Mouse (Mus musculus) midbrain, embryonic 14.5 days (tissue): ENCODE measurements around the gene Tiprl. TPM values are rescaled to one million over a fixed set of nuclear protein-coding genes. Genes with fewer than 3 reads are reported as not detected.

Experiments used
- ATAC-seq: fragments of 200-750 bp; cut with Nextera tagmentation; 2 replicates; pipeline ENCODE4 v1.8.0; 2017; ENCODE audit warnings: moderate number of reproducible peaks, moderate library complexity; ENCODE audit not compliant: low FRiP score, low TSS enrichment
- DNase-seq: peaks from one replicate; pipeline ENCODE4 v3.0.0-alpha.2; 2015
- H3K27ac ChIP-seq: fragments of 300-500 bp; sonication (generic); replicated peaks from 2 replicates; pipeline ENCODE4 v1.5.1; 2014; ENCODE audit warnings: mild to moderate bottlenecking, low read depth, low read length, moderate library complexity
- H3K27me3 ChIP-seq: fragments of 300-500 bp; sonication (generic); 2 replicates; pipeline ENCODE4 v1.6.1; 2014; ENCODE audit warnings: low read length, control low read depth, mixed read lengths; ENCODE audit not compliant: control insufficient read depth, insufficient read depth
- H3K36me3 ChIP-seq: fragments of 300-500 bp; sonication (generic); 2 replicates; pipeline ENCODE4 v1.6.1; 2014; ENCODE audit warnings: low read length, control low read depth; ENCODE audit not compliant: control insufficient read depth, insufficient read depth
- H3K4me1 ChIP-seq: fragments of 300-500 bp; sonication (generic); 2 replicates; pipeline ENCODE4 v1.6.1; 2014; ENCODE audit warnings: mild to moderate bottlenecking, antibody characterized with exemption, low read length, control low read depth; ENCODE audit not compliant: control insufficient read depth, insufficient read depth
- H3K4me2 ChIP-seq: fragments of 300-500 bp; sonication (generic); 2 replicates; pipeline ENCODE4 v1.6.1; 2014; ENCODE audit warnings: mild to moderate bottlenecking, low read length, moderate library complexity
- H3K4me3 ChIP-seq: fragments of 300-500 bp; sonication (generic); replicated peaks from 2 replicates; pipeline ENCODE4 v1.5.1; 2014; ENCODE audit warnings: low read depth, low read length
- H3K9ac ChIP-seq: fragments of 300-500 bp; sonication (generic); replicated peaks from 2 replicates; pipeline ENCODE4 v1.6.1; 2014; ENCODE audit warnings: mild to moderate bottlenecking, low read length, moderate library complexity
- H3K9me3 ChIP-seq: fragments of 300-500 bp; sonication (generic); 2 replicates; pipeline ENCODE4 v1.6.1; 2016; ENCODE audit warnings: low read length, control low read depth, mixed read lengths; ENCODE audit not compliant: control insufficient read depth
- WGBS: fragments of 180-500 bp; shearing (Covaris S2); extraction: QIAGEN DNeasy Blood & Tissue Kit; methylation state at CpG from one replicate; pipeline ENCODE4 v1.1.7; 2014; 5-methylcytosine and 5-hydroxymethylcytosine counted together
- polyA plus RNA-seq: library from polyadenylated mRNA; unstranded; fragments of >200 nt; fragmentation: Nextera tagmentation; extraction: Ambion mirVana; gene quantifications from 2 replicates; pipeline ENCODE4 v1.2.1, GENCODE M21; 2014

The Tiprl gene
- polyA plus RNA-seq, 1 experiment from 2014 or later = 150 TPM

- no peak overlapping the region for H3K9ac ChIP-seq
- WGBS = 94% methylated on average over 9 of the region's 9 CpGs
- no peaks in the 10 kb centered on the region for H3K4me1 ChIP-seq
- H3K27ac ChIP-seq = no peak overlapping the region
- H3K9me3 ChIP-seq = no peaks in the 10 kb centered on the region
- H3K4me3 ChIP-seq = no peak overlapping the region
- no peaks in the 10 kb centered on the region for H3K27me3 ChIP-seq
- no peak for ATAC-seq
- H3K4me2 ChIP-seq = no peak overlapping the region
- DNase-seq = no peak
- peaks cover 19% of the 10 kb centered on the region for H3K36me3 ChIP-seq
These were observed 7.2 kb downstream of the Tiprl start for GRCm38 (mm10) chr1:165229577-165229976.

DNA sequence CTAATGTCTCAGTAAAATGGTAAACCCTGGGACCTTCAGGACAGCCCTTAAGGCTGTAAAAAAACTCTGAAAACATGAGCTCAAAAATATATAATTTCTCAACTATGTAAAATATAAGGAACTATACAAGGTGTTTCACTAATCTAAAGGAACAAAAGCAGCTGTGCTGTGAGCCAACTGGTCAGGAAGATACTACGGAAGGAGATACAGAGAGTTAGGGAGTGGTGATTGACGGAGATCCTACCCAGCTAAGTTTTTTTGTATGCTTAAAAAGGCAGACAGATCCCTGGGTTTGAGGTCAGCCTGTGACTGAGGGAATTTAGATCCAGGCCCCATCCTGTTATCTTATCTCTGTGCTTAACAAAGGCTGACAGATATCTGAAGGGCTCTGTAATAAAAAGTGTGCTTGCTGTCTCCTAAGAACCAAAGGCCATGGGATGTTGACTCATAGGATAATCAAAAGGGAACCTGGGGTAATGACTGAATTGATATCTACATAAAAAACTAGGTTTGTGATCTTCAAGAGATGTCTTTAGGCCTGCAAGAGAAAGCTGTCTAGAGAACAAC lies 19.7 kb downstream of the Tiprl start:
- ATAC-seq = no peak
- no peak for DNase-seq
- no peaks in the 10 kb centered on the region for H3K27me3 ChIP-seq
- H3K36me3 ChIP-seq = peaks cover 63% of the 10 kb centered on the region
- no peaks in the 10 kb centered on the region for H3K9me3 ChIP-seq
- no peak overlapping the region for H3K4me2 ChIP-seq
- H3K27ac ChIP-seq = no peak overlapping the region
- H3K4me3 ChIP-seq = no peak overlapping the region
- H3K9ac ChIP-seq = no peak overlapping the region
- WGBS = 97% methylated on average over 2 of the region's 2 CpGs
- H3K4me1 ChIP-seq = no peaks in the 10 kb centered on the region

GRCm38 (mm10) chr1:165215831-165216230 lies 21.0 kb downstream of the Tiprl start:
- no peak for ATAC-seq
- Histone ChIP-seq H3K4me2 (no peak overlapping the region), H3K9ac (no peak overlapping the region), H3K9me3 (no peaks in the 10 kb centered on the region), H3K27ac (no peak overlapping the region), H3K4me3 (no peak overlapping the region), H3K4me1 (no peaks in the 10 kb centered on the region), H3K27me3 (no peaks in the 10 kb centered on the region), H3K36me3 (peaks cover 57% of the 10 kb centered on the region)
- no peak for DNase-seq
- 91% methylated on average over 7 of the region's 7 CpGs for WGBS

- H3K4me1 ChIP-seq = no peaks in the 10 kb centered on the region
- ATAC-seq = no peak
- no peak for DNase-seq
- no peaks in the 10 kb centered on the region for H3K27me3 ChIP-seq
- 52% methylated on average over 2 of the region's 2 CpGs for WGBS
- H3K27ac ChIP-seq = no peak overlapping the region
- H3K36me3 ChIP-seq = no peaks in the 10 kb centered on the region
- H3K9ac ChIP-seq = no peak overlapping the region
- H3K4me3 ChIP-seq = no peak overlapping the region
- no peaks in the 10 kb centered on the region for H3K9me3 ChIP-seq
- no peak overlapping the region for H3K4me2 ChIP-seq
These were observed 31.2 kb downstream of the Tiprl start for GRCm38 (mm10) chr1:165205591-165205990.

GRCm38 (mm10) chr1:165203488-165204035 lies 33.2 kb downstream of the Tiprl start:
- Histone ChIP-seq H3K27ac (no peak overlapping the region), H3K4me2 (no peak overlapping the region), H3K9ac (no peak overlapping the region), H3K36me3 (no peaks in the 10 kb centered on the region), H3K9me3 (no peaks in the 10 kb centered on the region), H3K4me1 (no peaks in the 10 kb centered on the region), H3K4me3 (no peak overlapping the region), H3K27me3 (no peaks in the 10 kb centered on the region)
- DNase-seq (no peak), ATAC-seq (no peak)
- 43% methylated on average over 2 of the region's 2 CpGs for WGBS

GRCm38 (mm10) chr1:165201445-165202012 lies 35.3 kb downstream of the Tiprl start:
- no peak overlapping the region for H3K4me3 ChIP-seq
- ATAC-seq = no peak
- 87% methylated on average over 4 of the region's 4 CpGs for WGBS
- H3K4me2 ChIP-seq = no peak overlapping the region
- no peaks in the 10 kb centered on the region for H3K36me3 ChIP-seq
- H3K27me3 ChIP-seq = no peaks in the 10 kb centered on the region
- H3K27ac ChIP-seq = no peak overlapping the region
- no peak for DNase-seq
- no peaks in the 10 kb centered on the region for H3K9me3 ChIP-seq
- no peaks in the 10 kb centered on the region for H3K4me1 ChIP-seq
- H3K9ac ChIP-seq = no peak overlapping the region

DNA sequence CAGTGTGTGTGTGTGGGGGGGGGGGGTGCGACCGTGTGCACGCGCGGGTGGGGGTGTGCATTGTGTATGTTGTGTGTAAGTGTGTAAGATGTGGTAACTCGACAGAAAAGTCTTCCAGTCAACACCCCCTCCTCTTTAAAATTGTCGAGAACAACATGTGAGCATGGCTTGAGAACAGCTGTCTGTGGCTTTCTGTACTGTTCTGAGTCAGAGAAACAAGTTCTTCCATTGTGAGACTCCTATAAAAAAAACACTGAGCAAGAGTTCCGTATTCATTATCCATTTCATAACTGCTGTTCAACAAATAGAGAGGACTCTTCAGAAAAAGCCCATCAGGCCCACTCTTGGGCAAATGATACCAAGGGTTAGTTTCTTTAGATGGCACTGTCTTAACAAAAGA lies 36.0 kb downstream of the Tiprl start:
- H3K4me3 ChIP-seq = no peak overlapping the region
- H3K36me3 ChIP-seq = no peaks in the 10 kb centered on the region
- no peaks in the 10 kb centered on the region for H3K4me1 ChIP-seq
- no peak overlapping the region for H3K9ac ChIP-seq
- no peak overlapping the region for H3K27ac ChIP-seq
- H3K4me2 ChIP-seq = no peak overlapping the region
- no peak for DNase-seq
- ATAC-seq = no peak
- no peaks in the 10 kb centered on the region for H3K9me3 ChIP-seq
- H3K27me3 ChIP-seq = no peaks in the 10 kb centered on the region
- WGBS = 87% methylated on average over 8 of the region's 8 CpGs

DNA sequence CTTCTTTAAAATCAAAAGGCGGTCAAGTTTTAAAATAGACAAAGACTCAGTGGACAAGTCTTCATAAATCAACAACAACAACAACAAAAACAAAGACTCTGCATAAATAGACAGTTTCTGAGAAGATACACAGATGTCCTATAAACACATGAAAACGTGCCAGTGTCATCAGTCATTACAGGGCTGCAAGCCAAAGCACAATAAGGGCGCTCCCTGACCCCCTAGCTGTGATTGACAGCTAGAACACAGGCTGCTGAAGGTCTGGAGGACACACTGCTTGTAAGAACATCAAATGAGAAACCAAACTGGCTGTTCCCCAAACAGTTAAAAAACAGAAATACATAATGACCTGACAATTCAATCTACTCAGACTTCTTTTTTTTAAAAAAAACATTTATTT lies 37.2 kb downstream of the Tiprl start:
- 74% methylated on average over 3 of the region's 3 CpGs for WGBS
- Histone ChIP-seq H3K36me3 (no peaks in the 10 kb centered on the region), H3K4me1 (peaks cover 5% of the 10 kb centered on the region; the same call in 1 of the 2 replicates), H3K9me3 (no peaks in the 10 kb centered on the region), H3K27me3 (peaks cover 9% of the 10 kb centered on the region; the same call in 1 of the 2 replicates), H3K9ac (no peak overlapping the region), H3K27ac (no peak overlapping the region), H3K4me2 (no peak overlapping the region), H3K4me3 (no peak overlapping the region)
- ATAC-seq (no peak), DNase-seq (no peak)

DNA sequence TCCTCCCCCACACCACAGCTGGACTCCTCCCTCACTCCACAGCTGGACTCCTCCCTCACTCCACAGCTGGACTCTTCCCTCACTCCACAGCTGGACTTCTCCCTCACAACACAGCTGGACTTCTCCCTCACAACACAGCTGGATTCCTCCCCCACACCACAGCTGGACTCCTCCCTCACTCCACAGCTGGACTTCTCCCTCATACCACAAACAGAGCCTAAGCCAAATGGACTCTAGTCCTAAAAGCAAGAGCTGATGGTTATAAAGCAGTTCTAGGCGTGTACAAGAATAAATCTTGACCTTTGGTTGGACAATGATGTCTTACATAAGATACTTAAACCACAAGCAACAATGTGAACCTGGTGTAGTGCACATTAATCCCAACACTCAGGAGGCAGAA lies 37.8 kb downstream of the Tiprl start:
- Histone ChIP-seq H3K9ac (no peak overlapping the region), H3K27ac (no peak overlapping the region), H3K4me3 (no peak overlapping the region), H3K4me2 (no peak overlapping the region), H3K4me1 (peaks cover 7% of the 10 kb centered on the region; the same call in 1 of the 2 replicates), H3K27me3 (peaks cover 14% of the 10 kb centered on the region), H3K9me3 (no peaks in the 10 kb centered on the region), H3K36me3 (no peaks in the 10 kb centered on the region)
- no peak for DNase-seq
- WGBS = 62% methylated on average over 1 of the region's 1 CpGs
- ATAC-seq = no peak
